Mouse (Mus musculus) liver, embryonic 16.5 days (tissue): Measurements from ENCODE around the gene Mesp1. TPM values are rescaled to one million over a fixed set of nuclear protein-coding genes. Genes with fewer than 3 reads are reported as not detected.

Experiments
- ATAC-seq: fragments of 200-750 bp; cut with Nextera tagmentation; 2 replicates; pipeline ENCODE4 v1.8.0; 2017; ENCODE audit warnings: low read depth, mild to moderate bottlenecking, moderate number of reproducible peaks, moderate library complexity
- H3K27ac ChIP-seq: fragments of 300-500 bp; sonication (generic); 2 replicates; pipeline ENCODE4 v1.5.1; 2014; ENCODE audit warnings: mild to moderate bottlenecking, low read length
- H3K27me3 ChIP-seq: fragments of 300-500 bp; sonication (generic); 2 replicates; pipeline ENCODE4 v1.6.1; 2014; ENCODE audit warnings: low read depth, low read length, mixed read lengths; ENCODE audit not compliant: control insufficient read depth, insufficient read depth
- H3K36me3 ChIP-seq: fragments of 300-500 bp; sonication (generic); 2 replicates; pipeline ENCODE4 v1.6.1; 2014; ENCODE audit warnings: mild to moderate bottlenecking; ENCODE audit not compliant: control insufficient read depth, insufficient read depth
- H3K4me1 ChIP-seq: fragments of 300-500 bp; sonication (generic); 2 replicates; pipeline ENCODE4 v1.6.1; 2014; ENCODE audit warnings: low read depth, low read length, mixed read lengths; ENCODE audit not compliant: control insufficient read depth
- H3K4me2 ChIP-seq: fragments of 300-500 bp; sonication (generic); 2 replicates; pipeline ENCODE4 v1.6.1; 2014; ENCODE audit warnings: low read depth, low read length, mixed read lengths
- H3K4me3 ChIP-seq: fragments of 300-500 bp; sonication (generic); 2 replicates; pipeline ENCODE4 v1.5.1; 2014; ENCODE audit warnings: low read depth, mild to moderate bottlenecking, low read length
- H3K9ac ChIP-seq: fragments of 300-500 bp; sonication (generic); 2 replicates; pipeline ENCODE4 v1.6.1; 2014; ENCODE audit warnings: low read depth, low read length
- H3K9me3 ChIP-seq: fragments of 300-500 bp; sonication (generic); replicated peaks from 2 replicates; pipeline ENCODE4 v1.6.1; 2016; ENCODE audit warnings: low read length; ENCODE audit not compliant: control insufficient read depth
- WGBS: fragments of 180-500 bp; shearing (Covaris S2); extraction: QIAGEN DNeasy Blood & Tissue Kit; methylation state at CpG from one replicate; pipeline ENCODE4 v1.1.7; 2014; ENCODE audit not compliant: insufficient replicate concordance; 5-methylcytosine and 5-hydroxymethylcytosine counted together
- polyA plus RNA-seq: library from polyadenylated mRNA; unstranded; fragments of >200 nt; fragmentation: Nextera tagmentation; extraction: Ambion mirVana; gene quantifications from 2 replicates; pipeline ENCODE4 v1.2.1, GENCODE M21; 2015

The Mesp1 gene
- polyA plus RNA-seq, 1 experiment from 2014 or later: not detected

DNA sequence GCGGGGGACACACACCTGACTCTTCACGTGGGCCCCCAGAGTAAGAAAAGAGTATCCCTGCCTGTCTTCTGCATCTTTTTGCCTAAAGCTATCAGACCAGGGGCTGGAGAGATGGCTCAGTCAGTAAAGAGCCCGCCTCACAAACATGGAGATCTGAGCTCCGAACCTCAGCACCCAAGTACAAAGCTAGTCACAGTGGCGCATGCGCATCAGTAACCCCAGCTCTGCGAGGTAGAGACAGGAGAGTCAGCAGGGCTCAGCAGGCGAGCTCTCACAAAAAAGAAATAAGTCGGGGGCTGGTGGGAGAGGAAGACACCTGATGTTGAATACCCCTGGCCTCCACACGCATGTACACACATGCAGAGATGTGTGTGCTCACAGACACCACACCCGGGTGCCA is 26.4 kb upstream of the Mesp1 start:
- Histone ChIP-seq H3K36me3 (peaks cover 2% of the 10 kb centered on the region; the same call in 1 of the 2 replicates), H3K4me3 (no peak overlapping the region), H3K27me3 (no peaks in the 10 kb centered on the region), H3K4me1 (no peaks in the 10 kb centered on the region; the same call in 1 of the 2 replicates), H3K9me3 (no peaks in the 10 kb centered on the region), H3K27ac (no peak overlapping the region), H3K4me2 (no peak overlapping the region), H3K9ac (no peak overlapping the region)
- no peak for ATAC-seq
- 54% methylated on average over 11 of the region's 11 CpGs for WGBS

- 17% methylated on average over 4 of the region's 4 CpGs for WGBS
- no peak overlapping the region for H3K9ac ChIP-seq
- no peaks in the 10 kb centered on the region for H3K27me3 ChIP-seq
- no peaks in the 10 kb centered on the region; the same call in 1 of the 2 replicates for H3K4me1 ChIP-seq
- H3K4me3 ChIP-seq: no peak overlapping the region
- H3K4me2 ChIP-seq: no peak overlapping the region
- no peak for ATAC-seq
- H3K36me3 ChIP-seq: peaks cover under 1% of the 10 kb centered on the region; the same call in 1 of the 2 replicates
- H3K27ac ChIP-seq: no peak overlapping the region
- no peaks in the 10 kb centered on the region for H3K9me3 ChIP-seq
Measured at GRCm38 (mm10) chr7:79819515-79819914, 25.9 kb upstream of the Mesp1 start.

DNA sequence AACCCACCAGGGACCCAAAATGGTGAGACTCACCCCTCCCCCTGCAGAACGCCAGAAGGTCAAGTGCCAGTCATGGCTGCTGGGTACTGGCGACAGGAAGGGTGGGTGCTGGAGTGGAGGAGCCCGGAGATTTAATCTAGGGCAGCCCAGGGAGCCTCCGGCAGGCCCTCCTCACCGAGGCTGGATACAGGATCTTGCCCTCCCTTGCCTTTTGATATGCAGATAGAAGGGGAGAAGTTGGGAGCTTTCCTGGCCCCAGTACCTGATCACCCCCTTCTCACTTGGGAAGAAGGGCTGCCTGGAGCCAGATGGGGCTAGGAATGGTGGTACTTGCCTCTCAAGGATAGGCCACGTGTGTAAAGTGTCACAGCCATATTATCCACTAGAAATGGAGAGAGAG is 24.7 kb upstream of the Mesp1 start:
- H3K9ac ChIP-seq: no peak overlapping the region
- no peak overlapping the region for H3K4me2 ChIP-seq

DNA sequence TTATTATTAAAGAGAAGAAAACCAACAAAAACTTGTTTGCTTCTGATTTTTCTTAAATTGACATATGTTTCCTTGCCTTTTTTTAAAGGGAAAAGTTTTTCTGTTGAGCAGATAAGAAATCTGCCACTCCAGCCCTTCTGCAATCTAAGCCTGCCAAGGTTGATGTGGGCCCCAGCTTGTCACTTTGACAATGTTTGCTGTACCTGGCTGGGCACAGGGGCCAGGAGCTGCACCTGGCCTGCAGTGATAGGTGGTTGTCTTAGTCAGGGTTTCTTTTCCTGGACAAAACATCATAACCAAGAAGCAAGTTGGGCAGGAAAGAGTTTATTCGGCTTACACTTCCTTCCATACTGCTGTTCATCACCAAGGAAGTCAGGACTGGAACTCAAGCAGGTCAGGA is 19.8 kb upstream of the Mesp1 start:
- no peak overlapping the region for H3K4me2 ChIP-seq
- WGBS: 50% methylated on average over 1 of the region's 1 CpGs
- no peaks in the 10 kb centered on the region for H3K36me3 ChIP-seq
- H3K4me3 ChIP-seq: no peak overlapping the region
- H3K9ac ChIP-seq: no peak overlapping the region
- H3K4me1 ChIP-seq: no peaks in the 10 kb centered on the region; the same call in 1 of the 2 replicates
- no peaks in the 10 kb centered on the region for H3K9me3 ChIP-seq
- ATAC-seq: no peak
- peaks cover 16% of the 10 kb centered on the region for H3K27me3 ChIP-seq
- no peak overlapping the region for H3K27ac ChIP-seq

More for the DNA sequence above, 24.7 kb upstream of the Mesp1 start:
- no peaks in the 10 kb centered on the region for H3K9me3 ChIP-seq
- no peaks in the 10 kb centered on the region for H3K36me3 ChIP-seq
- no peak overlapping the region for H3K4me3 ChIP-seq
- no peak for ATAC-seq
- H3K27me3 ChIP-seq: no peaks in the 10 kb centered on the region
- no peaks in the 10 kb centered on the region; the same call in 1 of the 2 replicates for H3K4me1 ChIP-seq
- WGBS: 8% methylated on average over 6 of the region's 6 CpGs
- H3K27ac ChIP-seq: no peak overlapping the region

GRCm38 (mm10) chr7:79810611-79811506 is 17.3 kb upstream of the Mesp1 start, which contains the start of gene Mesp2:
TSS of gene Mesp2 (plus strand) at chr7:79810727.
- 10% methylated on average over 71 of the region's 71 CpGs for WGBS
- Histone ChIP-seq H3K9ac (no peak within 1 kb of the TSS; the same call in 1 of the 2 replicates), H3K9me3 (no peaks in the 10 kb centered on the region), H3K4me1 (no peaks in the 10 kb centered on the region; the same call in 1 of the 2 replicates), H3K4me2 (peak within 1 kb of the TSS; percentile 51), H3K27me3 (peaks cover 16% of the 10 kb centered on the region), H3K36me3 (no peaks in the 10 kb centered on the region), H3K4me3 (peak within 1 kb of the TSS; percentile 28), H3K27ac (no peak within 1 kb of the TSS)
- ATAC-seq: peak; percentile 16; the same call in 1 of the 2 replicates

GRCm38 (mm10) chr7:79808561-79808960 is 15.0 kb upstream of the Mesp1 start:
- no peaks in the 10 kb centered on the region for H3K36me3 ChIP-seq
- H3K4me1 ChIP-seq: no peaks in the 10 kb centered on the region; the same call in 1 of the 2 replicates
- ATAC-seq: no peak
- no peak overlapping the region for H3K4me3 ChIP-seq
- H3K27me3 ChIP-seq: peaks cover 16% of the 10 kb centered on the region
- H3K4me2 ChIP-seq: no peak overlapping the region
- H3K9me3 ChIP-seq: no peaks in the 10 kb centered on the region
- no peak overlapping the region for H3K9ac ChIP-seq
- no peak overlapping the region for H3K27ac ChIP-seq
- WGBS: 67% methylated on average over 7 of the region's 7 CpGs

DNA sequence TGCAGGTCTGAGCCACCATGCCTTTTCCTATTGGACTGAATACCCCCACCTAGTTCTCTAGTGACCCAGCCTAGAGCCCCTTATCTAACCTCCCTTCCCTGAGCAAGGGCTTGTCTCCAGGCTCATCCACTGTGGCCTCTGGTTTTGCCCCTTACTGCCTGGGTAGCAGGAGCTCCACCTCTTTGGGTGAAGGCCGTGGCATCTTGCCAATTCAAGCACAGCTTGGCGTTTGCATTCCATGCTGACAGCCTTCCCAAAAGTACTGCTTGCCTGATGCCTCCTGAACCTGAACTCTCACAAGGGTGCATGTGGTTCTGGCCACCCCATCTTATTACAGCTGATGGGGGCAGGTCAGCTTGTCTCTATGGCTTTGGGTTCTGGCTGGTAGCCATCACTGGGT is 10.3 kb upstream of the Mesp1 start:
- Histone ChIP-seq H3K4me3 (no peak overlapping the region), H3K9me3 (no peaks in the 10 kb centered on the region), H3K4me2 (no peak overlapping the region), H3K27ac (no peak overlapping the region), H3K36me3 (no peaks in the 10 kb centered on the region), H3K9ac (no peak overlapping the region), H3K4me1 (no peaks in the 10 kb centered on the region), H3K27me3 (no peaks in the 10 kb centered on the region)
- ATAC-seq: no peak
- WGBS: 41% methylated on average over 2 of the region's 2 CpGs

- 57% methylated on average over 5 of the region's 5 CpGs for WGBS
- Histone ChIP-seq H3K27me3 (no peaks in the 10 kb centered on the region), H3K36me3 (no peaks in the 10 kb centered on the region), H3K27ac (no peak overlapping the region), H3K4me2 (no peak overlapping the region), H3K9ac (no peak overlapping the region), H3K9me3 (no peaks in the 10 kb centered on the region), H3K4me3 (no peak overlapping the region), H3K4me1 (no peaks in the 10 kb centered on the region)
- ATAC-seq: no peak
Measured at GRCm38 (mm10) chr7:79802037-79802436, 8.4 kb upstream of the Mesp1 start.

GRCm38 (mm10) chr7:79801391-79801790 is 7.8 kb upstream of the Mesp1 start:
- Histone ChIP-seq H3K9ac (no peak overlapping the region), H3K27me3 (no peaks in the 10 kb centered on the region), H3K4me1 (no peaks in the 10 kb centered on the region), H3K27ac (no peak overlapping the region), H3K4me2 (no peak overlapping the region), H3K9me3 (no peaks in the 10 kb centered on the region), H3K36me3 (no peaks in the 10 kb centered on the region), H3K4me3 (no peak overlapping the region)
- ATAC-seq: no peak
- WGBS: 69% methylated on average over 11 of the region's 11 CpGs
